Mouse (Mus musculus) retina, postnatal 1 day (tissue): ENCODE results near the gene Rps6ka5.

Experiments used
- DNase-seq: peaks from one replicate; pipeline ENCODE4 v3.0.0-alpha.2; 2012

The Rps6ka5 gene

GRCm38 (mm10) chr12:100586601-100587000, 140.2 kb downstream of the Rps6ka5 start:
- no peak for DNase-seq

GRCm38 (mm10) chr12:100579221-100579620, 147.6 kb downstream of the Rps6ka5 start:
- DNase-seq, result no peak

GRCm38 (mm10) chr12:100578291-100578690, 148.5 kb downstream of the Rps6ka5 start:
- peak; percentile 72 for DNase-seq

- no peak for DNase-seq
These were observed 151.0 kb downstream of the Rps6ka5 start for GRCm38 (mm10) chr12:100575739-100576138.

GRCm38 (mm10) chr12:100570522-100571072, 156.2 kb downstream of the Rps6ka5 start:
- DNase-seq, result no peak

GRCm38 (mm10) chr12:100568831-100569230, 158.0 kb downstream of the Rps6ka5 start:
- no peak for DNase-seq

GRCm38 (mm10) chr12:100568105-100568504, 158.7 kb downstream of the Rps6ka5 start:
- no peak for DNase-seq

GRCm38 (mm10) chr12:100567627-100568026, 159.2 kb downstream of the Rps6ka5 start:
- DNase-seq, result no peak

GRCm38 (mm10) chr12:100553675-100554074, 173.1 kb downstream of the Rps6ka5 start:
- no peak for DNase-seq

GRCm38 (mm10) chr12:100551972-100552371, 174.8 kb downstream of the Rps6ka5 start:
- DNase-seq, result no peak

GRCm38 (mm10) chr12:100544194-100544567, 182.6 kb downstream of the Rps6ka5 start:
- DNase-seq, result no peak

GRCm38 (mm10) chr12:100543437-100544193, 183.2 kb downstream of the Rps6ka5 start:
- DNase-seq, result no peak

GRCm38 (mm10) chr12:100542494-100542893, 184.3 kb downstream of the Rps6ka5 start:
- DNase-seq, result no peak

- DNase-seq, result no peak
These were observed 184.7 kb downstream of the Rps6ka5 start for GRCm38 (mm10) chr12:100542076-100542475.

GRCm38 (mm10) chr12:100539158-100539714, 187.5 kb downstream of the Rps6ka5 start:
- DNase-seq, result no peak

- DNase-seq, result no peak
These were observed 188.2 kb downstream of the Rps6ka5 start for GRCm38 (mm10) chr12:100538445-100539157.

GRCm38 (mm10) chr12:100537091-100537490, 189.7 kb downstream of the Rps6ka5 start:
- DNase-seq, result no peak

- DNase-seq, result no peak
These were observed 191.8 kb downstream of the Rps6ka5 start for GRCm38 (mm10) chr12:100535028-100535427.

GRCm38 (mm10) chr12:100534028-100534427, 192.8 kb downstream of the Rps6ka5 start:
- no peak for DNase-seq

- no peak for DNase-seq
These were observed 193.6 kb downstream of the Rps6ka5 start for GRCm38 (mm10) chr12:100533209-100533608.

GRCm38 (mm10) chr12:100531740-100532139, 195.0 kb downstream of the Rps6ka5 start:
- DNase-seq, result no peak

GRCm38 (mm10) chr12:100530871-100531270, 195.9 kb downstream of the Rps6ka5 start:
- no peak for DNase-seq

- DNase-seq, result no peak
These were observed 197.1 kb downstream of the Rps6ka5 start for GRCm38 (mm10) chr12:100529651-100530050.

- DNase-seq, result peak; percentile 43
These were observed 197.6 kb downstream of the Rps6ka5 start for GRCm38 (mm10) chr12:100529172-100529571.
